Mouse (Mus musculus): Measurements from ENCODE around the gene Itga2b.
"Not testable (repeated sequence)": the region's sequence is repeated elsewhere in the genome, so short reads cannot be mapped to it uniquely, and the experiment has no call there.

Itga2b gene

DNA sequence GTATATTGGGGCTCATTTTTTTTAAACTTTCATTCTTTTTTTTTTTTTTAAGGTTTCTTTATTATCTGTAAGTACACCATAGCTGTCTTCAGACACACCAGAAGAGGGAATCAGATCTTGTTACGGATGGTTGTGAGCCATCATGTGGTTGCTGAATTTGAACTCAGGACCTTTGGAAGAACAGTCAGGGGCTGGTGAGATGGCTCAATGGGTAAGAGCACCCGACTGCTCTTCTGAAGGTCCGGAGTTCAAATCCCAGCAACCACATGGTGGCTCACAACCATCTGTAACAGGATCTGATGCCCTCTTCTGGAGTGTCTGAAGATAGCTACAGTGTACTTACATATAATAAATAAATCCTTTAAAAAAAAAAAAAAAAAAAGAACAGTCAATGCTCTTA, 59.6 kb downstream of the Itga2b start:
- not testable (repeated sequence) for DNase-seq

DNA sequence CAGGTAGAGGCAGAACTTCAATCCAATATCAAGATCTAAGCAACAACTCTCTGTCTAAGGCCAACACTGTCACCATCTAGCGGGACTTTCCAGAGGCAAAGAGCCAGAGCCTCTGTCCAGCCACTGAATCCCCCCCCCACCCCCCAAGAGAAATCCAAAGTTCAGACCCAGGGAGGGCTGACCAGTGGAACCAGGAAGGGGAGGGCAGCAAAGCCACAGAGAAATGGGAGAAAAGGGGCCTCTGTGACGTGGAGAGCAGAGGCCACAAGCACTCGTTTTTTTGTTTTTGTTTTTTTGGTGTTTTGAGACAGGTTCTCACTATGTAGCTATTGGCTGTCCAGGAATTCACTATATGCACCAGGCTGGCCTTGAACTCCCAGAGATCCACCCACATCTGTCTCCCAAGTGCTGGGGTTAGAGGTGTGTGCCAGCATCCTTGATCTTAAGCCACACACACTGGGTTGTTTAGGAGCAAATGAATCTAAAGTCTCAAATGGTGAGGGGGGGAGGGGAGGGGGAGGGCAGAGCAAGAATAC, 60.1 kb downstream of the Itga2b start:
- no peak for DNase-seq

DNA sequence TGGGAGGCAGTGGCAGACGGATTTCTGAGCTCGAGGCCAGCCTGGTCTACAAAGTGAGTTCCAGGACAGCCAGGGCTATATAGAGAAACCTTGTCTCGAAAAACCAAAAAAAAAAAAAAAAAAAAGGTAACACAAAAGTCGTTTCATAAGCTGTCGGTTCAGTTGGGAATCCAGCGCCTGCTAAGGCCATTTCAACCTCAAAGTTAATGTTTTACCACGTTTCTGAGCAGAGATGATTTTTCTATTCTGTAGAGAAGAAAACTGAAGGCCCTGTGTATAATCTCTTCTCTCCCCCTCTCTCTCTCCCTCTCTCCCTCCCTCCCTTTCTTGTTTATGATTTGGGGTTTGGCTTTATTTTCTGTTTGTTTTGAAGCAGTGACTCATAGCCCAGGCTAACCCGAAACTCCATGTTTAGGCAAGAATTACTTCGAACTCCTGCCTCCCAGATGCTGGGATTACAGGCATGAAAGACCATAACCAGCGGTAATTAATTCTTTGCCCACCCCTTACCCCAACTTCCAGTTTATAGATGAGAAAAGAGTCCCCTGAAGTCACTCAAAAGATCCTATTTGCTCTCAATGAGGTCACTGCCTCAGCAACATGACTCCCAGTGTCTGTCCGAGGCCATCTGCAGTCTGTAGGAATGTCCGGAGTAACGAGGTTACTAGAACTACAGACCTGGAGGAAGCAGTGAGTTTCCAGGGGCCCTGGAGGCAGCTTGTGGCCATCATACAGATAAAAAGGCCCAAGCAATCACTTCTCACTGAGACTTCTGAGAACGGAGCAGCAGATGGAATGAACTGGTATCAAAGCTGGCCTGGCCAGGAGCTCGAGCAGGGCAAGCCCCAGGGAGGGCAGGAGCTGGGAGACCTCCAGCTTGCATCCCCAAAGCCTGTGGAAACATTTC, 60.8 kb downstream of the Itga2b start:
- peak; percentile 36 for DNase-seq

DNA sequence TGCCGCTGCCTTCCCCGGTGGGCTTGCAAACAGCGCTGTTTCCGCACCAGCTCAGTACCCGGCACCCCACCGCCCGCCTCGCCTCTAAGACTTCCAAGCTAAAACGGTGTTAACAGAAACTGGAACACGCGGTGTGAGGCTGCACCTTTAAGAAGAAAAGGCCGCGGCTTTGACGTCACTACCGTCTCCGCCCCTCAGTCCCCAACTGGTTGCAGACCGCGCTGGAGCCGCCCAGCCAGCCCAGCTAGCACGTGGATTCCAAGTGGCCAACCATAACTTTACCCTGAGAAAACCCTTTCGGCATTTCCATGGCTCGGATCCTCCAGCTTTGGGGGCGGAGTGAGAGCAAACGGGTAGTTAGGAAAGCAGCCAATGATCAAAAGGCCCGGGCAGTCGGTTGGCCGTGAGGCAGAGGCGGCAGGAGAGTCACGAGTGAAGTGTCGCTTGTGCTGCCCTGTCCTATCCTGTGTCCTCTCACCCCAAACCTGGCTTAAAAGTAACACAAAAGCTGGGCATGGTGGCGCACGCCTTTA, 61.5 kb downstream of the Itga2b start:
- peak; percentile 94 for DNase-seq

DNA sequence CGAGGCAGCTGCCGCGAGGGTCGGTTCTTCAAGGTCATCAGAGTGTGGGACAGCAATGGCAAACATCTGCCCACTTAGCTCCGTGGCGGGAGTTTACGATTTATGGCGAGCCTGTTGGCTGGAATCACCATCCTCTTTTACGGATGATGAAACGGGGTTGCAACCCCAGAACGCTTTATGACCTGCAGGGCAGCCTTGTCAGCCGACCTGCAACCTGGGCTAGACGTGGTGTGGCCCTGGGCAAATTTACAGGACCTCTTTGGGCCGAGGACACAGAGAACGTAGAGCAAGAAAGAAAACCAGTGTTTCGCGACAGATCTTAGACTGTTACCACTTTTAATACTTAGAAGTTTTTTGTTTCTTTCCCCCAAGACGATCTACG, 62.1 kb downstream of the Itga2b start, which contains the start of gene Slc25a39:
Gene Slc25a39, minus strand, starts transcription at position 113 of the 382 bp plus-strand sequence.
- DNase-seq: no peak

DNA sequence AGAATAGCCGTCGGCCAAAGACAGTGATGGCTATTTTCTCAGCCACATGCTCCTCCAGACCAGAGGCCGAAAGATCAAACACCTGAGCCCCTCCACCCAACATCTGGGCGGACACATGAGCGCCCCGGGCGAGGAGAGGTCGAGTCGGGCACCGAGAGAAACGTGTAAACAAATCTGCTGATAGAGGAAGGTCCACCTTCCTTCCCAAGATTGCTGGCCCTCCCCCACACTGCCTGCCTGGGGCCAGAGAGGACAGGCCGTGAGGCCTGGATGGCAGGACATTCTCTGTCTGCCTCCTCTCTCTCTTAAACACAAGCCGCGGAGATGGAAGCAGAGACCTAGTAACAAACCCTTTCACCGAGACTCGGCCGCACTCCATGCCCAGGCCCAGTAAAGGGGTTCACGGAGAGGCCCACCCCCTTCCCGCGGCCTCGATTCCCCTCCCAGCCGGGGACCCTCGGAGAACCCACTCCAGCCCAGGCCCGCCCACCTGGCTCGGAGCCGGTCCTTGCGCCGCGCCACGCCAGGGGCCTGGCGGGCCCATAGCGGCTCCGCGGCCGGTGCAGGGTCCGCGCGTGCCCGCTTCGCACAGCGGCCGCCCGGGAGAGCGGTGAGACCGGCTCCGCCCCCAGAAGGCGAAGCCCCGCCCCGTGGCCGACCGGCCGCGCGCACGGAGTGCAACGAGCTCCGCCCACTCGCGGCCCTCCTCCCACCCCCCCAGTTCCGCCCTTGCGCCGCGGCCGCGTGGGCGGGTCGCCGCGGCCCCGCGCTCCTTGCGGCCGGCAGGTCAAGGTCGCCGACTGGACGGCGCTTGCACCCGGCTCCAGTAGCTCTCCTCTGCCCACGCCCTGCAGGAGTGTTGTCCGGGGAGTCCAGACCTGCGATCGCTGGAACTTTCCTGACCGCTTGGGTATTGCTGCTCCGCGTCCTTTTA, 62.8 kb downstream of the Itga2b start:
- peak; percentile 92 for DNase-seq

DNA sequence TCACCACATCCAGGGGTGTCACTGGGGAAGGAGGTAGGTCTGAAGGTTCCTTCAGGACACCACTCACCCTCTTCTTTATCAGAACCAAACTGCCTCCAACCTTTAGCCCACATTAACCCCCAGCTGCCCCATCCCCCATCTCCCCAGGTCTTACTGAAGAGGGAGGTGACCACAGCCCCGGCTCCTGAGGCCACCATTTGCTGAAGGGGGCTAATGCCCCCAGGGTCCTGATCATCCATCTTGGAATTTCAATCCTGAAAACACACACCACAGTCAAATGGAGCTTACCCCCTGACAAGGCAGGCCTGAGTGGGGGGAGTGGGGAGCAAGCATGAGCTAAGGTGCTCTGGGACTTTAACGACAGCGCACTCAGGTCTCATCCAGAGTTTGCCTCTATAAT, 63.5 kb downstream of the Itga2b start:
- DNase-seq: peak; percentile 45

DNA sequence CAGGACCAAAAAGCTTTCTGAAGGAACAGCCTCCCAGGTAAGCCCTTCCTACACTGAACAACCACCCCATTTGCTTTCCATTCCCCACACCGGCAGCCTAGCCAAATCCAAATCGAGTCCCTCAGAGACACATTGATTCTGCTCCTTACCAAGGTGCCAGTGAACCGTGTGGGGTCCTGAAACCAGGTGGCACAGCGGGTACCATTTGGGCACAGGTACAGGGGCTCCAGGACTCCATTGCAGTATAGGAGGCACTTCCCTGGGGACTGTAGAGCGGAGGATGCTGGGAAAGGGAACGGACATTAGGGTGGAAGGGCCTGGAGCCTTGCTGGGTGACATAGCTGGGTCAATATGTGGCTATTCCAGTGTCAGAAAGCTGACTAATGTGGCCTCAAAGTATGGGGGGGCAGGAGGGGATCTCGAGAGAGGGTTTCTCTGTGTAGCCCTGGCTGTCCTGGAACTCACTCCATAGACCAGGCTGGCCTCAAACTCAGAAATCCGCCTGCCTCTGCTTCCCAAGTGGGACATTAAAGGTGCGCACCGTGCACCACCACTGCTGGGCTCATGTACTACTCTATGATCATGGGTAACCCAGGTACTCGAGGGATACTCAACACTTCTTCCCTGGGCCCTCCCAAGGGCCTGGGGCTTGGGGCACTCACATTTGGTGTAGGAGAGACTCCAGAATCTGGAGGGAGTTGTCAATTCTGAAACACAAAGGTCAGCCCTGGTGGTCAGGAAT, 64.2 kb downstream of the Itga2b start:
- peak; percentile 36 for DNase-seq

DNA sequence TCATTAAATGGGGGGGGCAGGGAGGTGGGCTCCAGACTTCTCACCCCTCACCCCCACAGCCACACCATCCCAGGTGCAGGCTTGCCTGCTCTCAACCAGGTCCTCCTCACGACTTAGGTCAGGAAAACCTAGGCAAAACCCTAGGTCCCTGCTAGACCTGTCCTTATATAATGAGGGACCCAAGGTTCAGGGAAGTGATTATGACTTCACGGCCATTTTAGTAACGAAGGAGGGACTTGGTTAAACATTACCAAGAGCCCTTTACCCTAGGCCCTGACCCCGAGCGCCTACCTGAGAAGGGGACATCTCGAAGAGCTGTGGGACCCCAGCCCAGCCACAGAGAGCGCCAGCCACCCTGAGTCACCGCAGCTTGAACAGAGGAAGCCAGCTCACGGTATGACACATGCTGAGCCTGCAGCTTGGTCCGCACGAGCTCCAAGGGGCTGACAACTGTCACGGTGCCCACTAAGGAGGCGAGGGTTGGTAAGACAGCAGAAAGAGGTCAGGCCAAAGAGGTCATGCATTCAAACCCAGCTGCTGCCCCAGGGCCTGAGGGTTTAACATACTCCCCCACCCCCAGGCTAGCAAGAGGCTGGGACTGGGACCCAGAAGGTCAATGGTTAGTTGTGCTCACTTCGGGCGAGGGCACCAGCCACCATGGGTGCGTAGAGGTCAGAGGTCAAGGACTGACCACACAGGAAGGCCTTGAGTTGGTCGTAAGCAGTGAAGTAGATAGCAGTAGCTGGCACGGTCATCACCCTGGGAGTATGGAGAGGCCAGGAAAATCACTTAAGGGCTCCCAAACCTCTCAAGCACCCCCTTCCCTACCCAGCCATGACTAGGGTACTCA, 65.5 kb downstream of the Itga2b start:
- DNase-seq: peak; percentile 39

DNA sequence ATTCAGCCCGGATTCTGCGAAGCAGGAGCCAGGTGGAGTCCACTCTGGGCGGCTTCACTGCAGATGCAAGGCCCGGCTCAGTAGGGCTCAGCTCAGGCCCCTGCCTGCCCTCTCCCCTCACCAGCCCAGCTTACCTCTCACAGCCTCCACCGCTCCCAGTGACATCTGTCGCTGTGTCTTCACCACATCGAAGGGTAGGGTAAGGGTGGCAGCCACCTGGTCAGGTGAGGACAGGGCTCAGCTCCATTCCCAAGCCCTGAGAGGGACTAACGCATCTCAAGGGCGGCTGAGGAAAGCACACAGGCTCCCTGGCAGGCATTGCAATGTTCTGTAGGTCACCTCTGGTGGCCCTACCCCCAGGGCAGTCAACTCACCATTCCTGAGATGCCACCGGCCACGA, 66.3 kb downstream of the Itga2b start:
- DNase-seq: no peak

Measured in cerebellum, adult 8-10 months (tissue).